Mouse (Mus musculus) cerebellum, adult 11-12 months (tissue): Measurements from ENCODE around the gene Tmem45b.

Experiments used
- DNase-seq: peaks from one replicate; pipeline ENCODE4 v3.0.0; 2022

Tmem45b gene

DNA sequence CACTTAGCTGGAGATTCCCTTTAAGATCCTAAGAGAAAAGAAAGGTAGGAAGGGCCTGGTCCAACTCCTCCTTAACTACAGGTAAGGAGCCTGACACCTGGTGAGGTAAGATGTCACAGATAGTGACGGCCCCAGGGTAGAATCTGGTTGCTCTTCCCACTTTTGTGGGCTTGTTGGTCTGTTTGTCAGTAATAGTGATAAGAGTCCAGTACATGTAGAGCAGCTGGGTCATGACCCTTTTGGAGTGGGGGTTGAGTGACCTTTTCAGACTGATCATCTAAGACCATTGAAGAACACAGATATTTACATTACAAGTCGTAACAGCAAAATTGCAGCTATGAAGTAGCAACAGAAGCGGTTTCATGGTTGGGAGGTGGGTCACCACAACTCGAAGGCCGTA, 77.1 kb downstream of the Tmem45b start:
- DNase-seq: no peak

DNA sequence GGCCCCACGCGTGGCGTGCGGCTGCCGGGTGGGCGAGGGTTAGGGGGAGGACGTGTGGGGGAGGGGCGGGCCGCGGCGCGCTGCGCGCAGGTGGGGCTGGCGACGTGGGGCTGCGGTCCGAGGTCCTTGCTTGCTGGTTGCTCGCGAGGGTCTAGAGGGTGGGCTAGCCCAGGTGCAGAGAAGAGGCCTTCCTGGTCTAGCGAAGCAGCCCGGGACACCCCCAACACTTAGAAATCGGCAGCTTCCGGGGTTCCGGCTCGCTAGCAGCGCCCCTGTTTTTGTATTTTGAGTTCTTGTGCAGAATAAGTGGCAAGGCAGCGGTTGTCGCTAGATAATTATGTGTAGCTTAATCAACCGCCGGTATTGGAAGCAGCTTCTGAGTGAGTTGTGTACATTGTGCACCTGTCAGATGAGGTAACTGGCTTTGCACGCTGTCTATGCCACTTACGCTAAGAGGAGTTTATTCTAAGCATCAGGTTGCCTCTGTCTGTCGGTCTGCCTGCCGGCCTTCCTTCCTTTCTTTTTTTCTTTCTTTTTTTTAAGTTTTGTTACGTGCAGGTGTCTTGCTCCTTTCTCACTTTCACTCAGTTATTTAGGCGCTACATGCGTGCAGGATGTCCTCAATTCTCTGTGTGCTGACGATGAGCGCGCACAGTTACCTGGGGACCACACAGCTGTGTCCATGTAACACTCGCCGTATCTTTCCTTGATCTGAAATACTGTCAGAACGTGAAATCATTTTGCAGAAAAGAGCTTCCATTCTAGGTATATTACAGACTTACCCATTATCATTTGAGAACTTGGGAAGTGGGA, 77.7 kb downstream of the Tmem45b start:
- no peak for DNase-seq

DNA sequence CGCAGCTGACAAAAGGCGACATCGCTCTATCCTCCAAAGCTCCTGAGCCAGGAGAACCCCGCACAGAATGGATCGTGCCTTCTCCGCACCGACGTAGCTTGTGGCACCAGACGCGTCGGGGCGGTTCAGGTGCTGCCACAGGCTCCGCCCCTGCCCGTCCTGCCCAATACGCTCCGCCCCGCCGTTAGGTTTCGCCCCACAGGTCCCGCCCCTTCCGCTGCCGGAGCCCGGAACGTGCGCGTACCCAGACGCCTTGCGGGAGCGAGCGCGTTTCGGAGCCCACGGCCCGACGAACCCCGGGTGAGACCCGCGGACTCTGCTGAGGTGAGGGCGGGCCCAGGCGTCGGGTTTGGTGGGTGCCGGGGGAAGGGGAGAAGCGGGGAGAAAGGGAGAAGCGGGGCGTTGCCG, 78.3 kb downstream of the Tmem45b start, which contains the start of gene Nfrkb:
Nfrkb (plus strand) TSS at position 246 of the 408 bp plus-strand sequence.
- DNase-seq: peak; percentile 93

DNA sequence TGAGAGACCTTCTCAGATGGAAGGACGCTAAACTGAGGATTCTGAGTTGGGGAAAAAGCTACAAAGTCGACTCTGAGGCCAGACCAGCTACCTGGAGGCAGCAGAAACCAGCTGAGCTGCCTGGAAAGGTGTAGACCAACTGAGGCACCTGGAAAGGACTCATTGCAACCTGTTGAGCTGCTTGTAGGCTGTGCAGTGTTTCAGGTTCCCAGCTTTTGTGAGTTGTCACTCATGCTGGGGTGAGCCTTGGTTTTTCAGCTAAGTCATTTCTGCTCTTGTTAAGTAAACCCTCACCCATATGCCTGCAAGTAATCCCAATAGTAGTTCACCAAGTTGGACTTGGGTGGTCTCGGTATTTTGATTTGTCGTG, 78.8 kb downstream of the Tmem45b start:
- peak; percentile 33 for DNase-seq

DNA sequence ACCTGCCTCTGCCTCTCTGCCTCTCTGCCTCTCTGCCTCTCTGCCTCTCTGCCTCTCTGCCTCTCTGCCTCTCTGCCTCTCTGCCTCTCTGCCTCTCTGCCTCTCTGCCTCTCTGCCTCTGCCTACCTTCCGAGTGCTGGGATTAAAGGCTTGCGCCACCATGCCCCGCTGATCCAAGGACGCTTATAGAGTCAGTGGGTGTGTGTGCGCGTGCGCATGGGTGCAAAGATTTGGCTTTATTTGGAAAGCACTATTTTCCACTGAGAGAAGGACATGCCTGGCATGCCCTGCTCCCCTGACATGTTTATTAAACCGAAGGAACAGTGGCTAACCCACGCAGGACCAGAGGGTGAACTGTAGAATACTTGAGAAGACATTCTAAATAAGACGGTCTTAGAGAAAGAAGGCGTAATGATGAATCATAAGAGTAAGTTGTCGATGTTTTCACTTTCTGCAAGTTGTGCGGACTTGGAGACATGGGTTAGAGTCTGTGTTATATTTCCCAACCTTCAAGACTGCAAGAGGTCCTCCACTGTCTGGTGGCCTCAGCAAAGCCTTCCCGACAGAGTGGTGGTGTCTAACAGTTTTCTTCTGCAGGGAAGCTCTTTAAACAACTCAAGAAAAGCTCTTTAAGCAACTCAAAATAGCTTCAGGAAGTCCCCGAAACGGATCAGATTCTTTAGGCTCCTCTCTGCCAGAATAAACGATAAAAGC, 79.3 kb downstream of the Tmem45b start:
- peak; percentile 21 for DNase-seq

DNA sequence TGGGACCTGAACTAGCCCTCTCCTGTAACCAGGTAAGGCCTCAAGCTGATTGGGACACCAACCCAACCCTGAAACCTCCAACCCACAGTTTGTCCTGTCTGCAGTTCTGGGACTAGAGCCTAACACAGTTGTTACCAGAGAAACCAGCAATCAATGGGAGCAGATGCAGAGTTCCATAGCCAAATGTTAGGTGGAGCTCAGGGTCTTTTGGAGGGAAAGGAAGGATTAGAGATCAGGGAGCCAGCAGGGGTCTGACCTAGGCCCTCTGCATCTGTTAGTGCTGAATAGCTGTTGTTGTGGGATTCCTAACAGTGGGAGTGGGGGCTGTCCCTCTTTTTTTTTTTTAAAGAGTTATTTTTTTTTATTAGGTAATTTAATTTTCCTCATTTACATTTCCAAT, 87.6 kb downstream of the Tmem45b start:
- DNase-seq: no peak
